Mouse (Mus musculus) liver, embryonic 16.5 days (tissue): ENCODE data around the gene Strap. TPM values are rescaled to one million over a fixed set of nuclear protein-coding genes. Genes with fewer than 3 reads are reported as not detected.

Experiments
- ATAC-seq: fragments of 200-750 bp; cut with Nextera tagmentation; 2 replicates; pipeline ENCODE4 v1.8.0; 2017; ENCODE audit warnings: low read depth, mild to moderate bottlenecking, moderate number of reproducible peaks, moderate library complexity
- H3K27ac ChIP-seq: fragments of 300-500 bp; sonication (generic); 2 replicates; pipeline ENCODE4 v1.5.1; 2014; ENCODE audit warnings: mild to moderate bottlenecking, low read length
- H3K27me3 ChIP-seq: fragments of 300-500 bp; sonication (generic); 2 replicates; pipeline ENCODE4 v1.6.1; 2014; ENCODE audit warnings: low read depth, low read length, mixed read lengths; ENCODE audit not compliant: control insufficient read depth, insufficient read depth
- H3K36me3 ChIP-seq: fragments of 300-500 bp; sonication (generic); 2 replicates; pipeline ENCODE4 v1.6.1; 2014; ENCODE audit warnings: mild to moderate bottlenecking; ENCODE audit not compliant: control insufficient read depth, insufficient read depth
- H3K4me1 ChIP-seq: fragments of 300-500 bp; sonication (generic); 2 replicates; pipeline ENCODE4 v1.6.1; 2014; ENCODE audit warnings: low read depth, low read length, mixed read lengths; ENCODE audit not compliant: control insufficient read depth
- H3K4me2 ChIP-seq: fragments of 300-500 bp; sonication (generic); 2 replicates; pipeline ENCODE4 v1.6.1; 2014; ENCODE audit warnings: low read depth, low read length, mixed read lengths
- H3K4me3 ChIP-seq: fragments of 300-500 bp; sonication (generic); 2 replicates; pipeline ENCODE4 v1.5.1; 2014; ENCODE audit warnings: low read depth, mild to moderate bottlenecking, low read length
- H3K9ac ChIP-seq: fragments of 300-500 bp; sonication (generic); 2 replicates; pipeline ENCODE4 v1.6.1; 2014; ENCODE audit warnings: low read depth, low read length
- H3K9me3 ChIP-seq: fragments of 300-500 bp; sonication (generic); replicated peaks from 2 replicates; pipeline ENCODE4 v1.6.1; 2016; ENCODE audit warnings: low read length; ENCODE audit not compliant: control insufficient read depth
- WGBS: fragments of 180-500 bp; shearing (Covaris S2); extraction: QIAGEN DNeasy Blood & Tissue Kit; methylation state at CpG from one replicate; pipeline ENCODE4 v1.1.7; 2014; ENCODE audit not compliant: insufficient replicate concordance; 5-methylcytosine and 5-hydroxymethylcytosine counted together
- polyA plus RNA-seq: library from polyadenylated mRNA; unstranded; fragments of >200 nt; fragmentation: Nextera tagmentation; extraction: Ambion mirVana; gene quantifications from 2 replicates; pipeline ENCODE4 v1.2.1, GENCODE M21; 2015

Strap gene
- polyA plus RNA-seq, 1 experiment from 2014 or later = 58.8 TPM

GRCm38 (mm10) chr6:137760966-137761365 is 26.1 kb downstream of the Strap start:
- no peaks in the 10 kb centered on the region; the same call in 1 of the 2 replicates for H3K4me1 ChIP-seq
- no peak overlapping the region for H3K9ac ChIP-seq
- H3K27ac ChIP-seq = no peak overlapping the region
- WGBS = 81% methylated on average over 15 of the region's 15 CpGs
- H3K4me3 ChIP-seq = no peak overlapping the region
- H3K9me3 ChIP-seq = no peaks in the 10 kb centered on the region
- H3K4me2 ChIP-seq = no peak overlapping the region
- no peaks in the 10 kb centered on the region for H3K27me3 ChIP-seq
- ATAC-seq = no peak
- no peaks in the 10 kb centered on the region for H3K36me3 ChIP-seq

GRCm38 (mm10) chr6:137764572-137765210 is 29.8 kb downstream of the Strap start:
- H3K27ac ChIP-seq = no peak overlapping the region
- H3K9me3 ChIP-seq = no peaks in the 10 kb centered on the region
- ATAC-seq = no peak
- H3K9ac ChIP-seq = no peak overlapping the region
- H3K4me1 ChIP-seq = no peaks in the 10 kb centered on the region; the same call in 1 of the 2 replicates
- H3K36me3 ChIP-seq = no peaks in the 10 kb centered on the region
- no peaks in the 10 kb centered on the region for H3K27me3 ChIP-seq
- no peak overlapping the region for H3K4me3 ChIP-seq
- WGBS = 66% methylated on average over 3 of the region's 3 CpGs
- no peak overlapping the region for H3K4me2 ChIP-seq

GRCm38 (mm10) chr6:137766177-137766576 is 31.3 kb downstream of the Strap start:
- H3K27ac ChIP-seq = no peak overlapping the region
- H3K36me3 ChIP-seq = no peaks in the 10 kb centered on the region
- ATAC-seq = no peak
- H3K4me3 ChIP-seq = no peak overlapping the region
- no peaks in the 10 kb centered on the region; the same call in 1 of the 2 replicates for H3K4me1 ChIP-seq
- H3K4me2 ChIP-seq = no peak overlapping the region
- no peaks in the 10 kb centered on the region for H3K9me3 ChIP-seq
- H3K27me3 ChIP-seq = no peaks in the 10 kb centered on the region
- no peak overlapping the region for H3K9ac ChIP-seq

GRCm38 (mm10) chr6:137771621-137772250 is 36.9 kb downstream of the Strap start:
- H3K27ac ChIP-seq = no peak overlapping the region
- no peak overlapping the region for H3K4me3 ChIP-seq
- H3K4me2 ChIP-seq = no peak overlapping the region
- 69% methylated on average over 3 of the region's 3 CpGs for WGBS
- no peaks in the 10 kb centered on the region for H3K36me3 ChIP-seq
- ATAC-seq = no peak
- no peaks in the 10 kb centered on the region for H3K4me1 ChIP-seq
- H3K27me3 ChIP-seq = no peaks in the 10 kb centered on the region
- H3K9me3 ChIP-seq = no peaks in the 10 kb centered on the region
- H3K9ac ChIP-seq = no peak overlapping the region

GRCm38 (mm10) chr6:137772918-137773636 is 38.2 kb downstream of the Strap start:
- no peak for ATAC-seq
- no peak overlapping the region for H3K9ac ChIP-seq
- no peak overlapping the region for H3K4me2 ChIP-seq
- no peak overlapping the region for H3K4me3 ChIP-seq
- no peaks in the 10 kb centered on the region for H3K9me3 ChIP-seq
- WGBS = 79% methylated on average over 8 of the region's 8 CpGs
- H3K27ac ChIP-seq = no peak overlapping the region
- H3K4me1 ChIP-seq = no peaks in the 10 kb centered on the region
- H3K36me3 ChIP-seq = no peaks in the 10 kb centered on the region
- no peaks in the 10 kb centered on the region for H3K27me3 ChIP-seq

GRCm38 (mm10) chr6:137773637-137774028 is 38.8 kb downstream of the Strap start:
- H3K9me3 ChIP-seq = no peaks in the 10 kb centered on the region
- no peak overlapping the region for H3K27ac ChIP-seq
- H3K4me1 ChIP-seq = no peaks in the 10 kb centered on the region
- no peak overlapping the region for H3K4me3 ChIP-seq
- H3K36me3 ChIP-seq = no peaks in the 10 kb centered on the region
- 76% methylated on average over 6 of the region's 6 CpGs for WGBS
- no peak overlapping the region for H3K9ac ChIP-seq
- no peaks in the 10 kb centered on the region for H3K27me3 ChIP-seq
- H3K4me2 ChIP-seq = no peak overlapping the region
- no peak for ATAC-seq

- H3K36me3 ChIP-seq = no peaks in the 10 kb centered on the region
- H3K4me3 ChIP-seq = no peak overlapping the region
- no peaks in the 10 kb centered on the region for H3K9me3 ChIP-seq
- no peak overlapping the region for H3K4me2 ChIP-seq
- no peak for ATAC-seq
- WGBS = 78% methylated on average over 13 of the region's 13 CpGs
- no peaks in the 10 kb centered on the region for H3K4me1 ChIP-seq
- no peak overlapping the region for H3K9ac ChIP-seq
- H3K27me3 ChIP-seq = no peaks in the 10 kb centered on the region
- H3K27ac ChIP-seq = no peak overlapping the region
Observed at GRCm38 (mm10) chr6:137774166-137774565, 39.3 kb downstream of the Strap start.

GRCm38 (mm10) chr6:137775159-137775558 is 40.3 kb downstream of the Strap start:
- peaks cover 2% of the 10 kb centered on the region; the same call in 1 of the 2 replicates for H3K36me3 ChIP-seq
- no peak overlapping the region for H3K27ac ChIP-seq
- no peak overlapping the region for H3K4me2 ChIP-seq
- H3K9me3 ChIP-seq = no peaks in the 10 kb centered on the region
- no peak overlapping the region for H3K4me3 ChIP-seq
- WGBS = 71% methylated on average over 8 of the region's 8 CpGs
- H3K9ac ChIP-seq = no peak overlapping the region
- H3K27me3 ChIP-seq = no peaks in the 10 kb centered on the region
- no peaks in the 10 kb centered on the region for H3K4me1 ChIP-seq
- ATAC-seq = no peak

- H3K27me3 ChIP-seq = no peaks in the 10 kb centered on the region
- ATAC-seq = no peak
- no peak overlapping the region for H3K4me2 ChIP-seq
- H3K27ac ChIP-seq = no peak overlapping the region
- no peak overlapping the region for H3K4me3 ChIP-seq
- no peaks in the 10 kb centered on the region for H3K4me1 ChIP-seq
- 74% methylated on average over 8 of the region's 8 CpGs for WGBS
- no peaks in the 10 kb centered on the region for H3K9me3 ChIP-seq
- H3K9ac ChIP-seq = no peak overlapping the region
- peaks cover 2% of the 10 kb centered on the region; the same call in 1 of the 2 replicates for H3K36me3 ChIP-seq
Observed at GRCm38 (mm10) chr6:137776981-137777380, 42.1 kb downstream of the Strap start.
